Mouse (Mus musculus): ENCODE results near the gene Col9a1. TPM values are rescaled to one million over a fixed set of nuclear protein-coding genes. Genes with fewer than 3 reads are reported as not detected.

Gene Col9a1
- total RNA-seq, 2 experiments from 2014 or later, result not detected

DNA sequence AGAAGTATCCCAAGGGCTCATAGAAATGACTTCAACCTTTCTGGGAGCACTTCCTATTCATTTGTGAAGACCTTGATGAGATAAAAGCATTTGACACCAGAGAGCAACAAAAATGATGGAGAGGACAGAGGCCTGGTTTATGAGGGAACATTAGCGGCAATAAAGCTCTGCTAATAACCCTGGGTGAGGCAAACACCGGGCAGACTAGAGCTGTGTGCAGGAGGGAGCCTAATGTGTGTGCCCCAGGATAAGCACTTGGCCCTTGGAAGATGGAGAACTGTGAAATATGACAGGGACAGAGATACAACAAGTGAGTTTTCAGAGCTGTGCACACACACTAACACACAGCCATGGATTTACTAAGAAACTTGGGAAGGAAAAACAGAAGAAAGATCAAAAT lies 115.1 kb downstream of the Col9a1 start:
- DNase-seq (ENCODE audit: low spot score in 2 of 2), result no peak

DNA sequence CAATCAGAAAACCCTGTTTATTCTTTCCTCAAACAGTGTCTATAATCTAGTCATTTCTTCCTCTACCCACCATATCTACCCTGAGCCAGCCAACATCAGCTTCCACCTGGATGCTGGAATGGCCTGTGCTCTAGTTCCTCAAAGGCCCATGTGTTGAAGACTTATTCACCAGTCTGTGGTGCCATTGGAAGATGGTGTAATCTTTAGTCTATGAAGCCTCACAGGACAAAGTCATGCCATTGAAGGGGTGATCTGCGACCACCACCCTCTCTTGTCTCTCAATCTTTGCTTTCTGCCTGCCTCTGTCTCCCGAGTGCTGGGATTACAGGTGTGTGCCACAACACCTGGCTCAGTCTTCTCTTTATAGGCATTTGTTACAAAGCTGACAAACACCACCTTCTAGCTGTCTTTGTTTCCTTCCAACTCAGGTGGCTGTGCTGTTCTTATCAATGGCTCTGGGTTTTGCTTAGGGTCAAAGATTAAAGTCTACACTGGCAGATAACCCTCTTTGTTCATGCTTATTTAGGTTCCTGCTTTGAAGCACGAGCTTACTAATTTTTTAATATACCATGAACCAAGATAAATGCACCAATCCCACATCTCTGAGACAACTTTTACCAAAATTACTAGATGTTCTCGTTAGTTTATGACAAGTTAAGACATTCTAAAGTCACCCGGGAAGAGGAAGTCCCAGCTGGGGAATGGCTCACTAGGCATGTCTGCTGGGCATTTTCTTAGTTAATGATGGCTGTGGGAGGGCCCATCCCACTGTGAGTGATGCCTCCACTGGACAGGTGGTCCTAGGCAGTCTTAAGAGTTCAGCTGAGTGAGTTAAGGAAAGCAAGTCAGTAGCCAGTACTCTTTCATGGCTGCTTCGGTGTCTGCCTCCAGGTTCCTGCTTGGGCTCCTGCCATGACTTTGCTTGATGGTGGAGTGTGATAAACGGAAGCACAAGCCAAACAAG lies 117.9 kb downstream of the Col9a1 start:
- DNase-seq (ENCODE audit: low spot score in 2 of 2), result no peak

DNA sequence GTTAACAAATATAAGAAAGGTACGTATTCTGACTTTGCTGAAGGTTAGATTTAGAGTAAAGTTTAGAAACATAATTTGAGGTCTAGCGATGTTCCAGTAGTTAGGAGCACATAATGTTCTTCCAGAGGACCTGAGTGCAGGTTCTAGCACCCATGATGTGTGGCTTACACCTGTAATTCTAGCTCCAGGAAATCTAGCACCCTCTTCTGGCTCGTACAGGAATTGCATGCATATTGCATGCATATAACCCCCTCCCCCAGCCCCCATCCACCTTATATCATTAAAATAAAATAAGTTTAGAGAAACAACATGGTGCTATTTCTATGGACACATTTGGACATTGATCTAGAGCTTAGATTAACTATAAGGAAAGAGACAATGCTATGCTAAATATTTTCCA lies 123.3 kb downstream of the Col9a1 start:
- DNase-seq (ENCODE audit: low spot score in 2 of 2), result no peak

Other genes with a start within 250 kb of the Col9a1 start
- gene Sdhaf4, start 172.0 kb upstream of the Col9a1 start, total RNA-seq (2021), result 10 to 100 TPM; 55.6 to 61.4 TPM
- gene Fam135a, start 77.3 kb upstream of the Col9a1 start, total RNA-seq (2021), result 10 to 100 TPM; 11.6 to 12.9 TPM